Mouse (Mus musculus) embryonic facial prominence, embryonic 15.5 days (tissue): Measurements from ENCODE around the gene Ap3d1. TPM values are rescaled to one million over a fixed set of nuclear protein-coding genes. Genes with fewer than 3 reads are reported as not detected.

Experiments
- ATAC-seq: fragments of 200-750 bp; cut with Nextera tagmentation; 2 replicates; pipeline ENCODE4 v1.8.0; 2017; ENCODE audit warnings: low read depth, moderate TSS enrichment; ENCODE audit not compliant: insufficient number of reproducible peaks, low FRiP score, low TSS enrichment
- H3K27ac ChIP-seq: fragments of 300-500 bp; sonication (generic); replicated peaks from 2 replicates; pipeline ENCODE4 v1.5.1; 2015; ENCODE audit warnings: mild to moderate bottlenecking, inconsistent platforms
- H3K27me3 ChIP-seq: fragments of 300-500 bp; sonication (generic); 2 replicates; pipeline ENCODE4 v1.6.1; 2015; ENCODE audit warnings: inconsistent platforms
- H3K36me3 ChIP-seq: fragments of 300-500 bp; sonication (generic); 2 replicates; pipeline ENCODE4 v1.6.1; 2015; ENCODE audit warnings: mild to moderate bottlenecking, inconsistent platforms
- H3K4me1 ChIP-seq: fragments of 300-500 bp; sonication (generic); 2 replicates; pipeline ENCODE4 v1.6.1; 2015; ENCODE audit warnings: inconsistent platforms
- H3K4me2 ChIP-seq: fragments of 300-500 bp; sonication (generic); replicated peaks from 2 replicates; pipeline ENCODE4 v1.6.1; 2015; ENCODE audit warnings: mild to moderate bottlenecking, inconsistent platforms
- H3K4me3 ChIP-seq: fragments of 300-500 bp; sonication (generic); replicated peaks from 2 replicates; pipeline ENCODE4 v1.5.1; 2015; ENCODE audit warnings: mild to moderate bottlenecking, inconsistent platforms
- H3K9ac ChIP-seq: fragments of 300-500 bp; sonication (generic); 2 replicates; pipeline ENCODE4 v1.6.1; 2015; ENCODE audit warnings: inconsistent platforms
- H3K9me3 ChIP-seq: fragments of 300-500 bp; sonication (generic); replicated peaks from 2 replicates; pipeline ENCODE4 v1.6.1; 2016; ENCODE audit warnings: inconsistent platforms
- WGBS: fragments of 180-500 bp; shearing (Covaris S2); methylation state at CpG from one replicate; pipeline ENCODE4 v1.1.7; 2015; 5-methylcytosine and 5-hydroxymethylcytosine counted together
- polyA plus RNA-seq: library from polyadenylated mRNA; unstranded; fragments of >200 nt; fragmentation: Nextera tagmentation; extraction: Ambion mirVana; gene quantifications from 2 replicates; pipeline ENCODE4 v1.2.1, GENCODE M21; 2015

The Ap3d1 gene
- polyA plus RNA-seq, 1 experiment from 2014 or later = 75.2 TPM

GRCm38 (mm10) chr10:80671936-80672690 lies 70.0 kb downstream of the Ap3d1 start:
- Histone ChIP-seq H3K4me1 (peaks cover 75% of the 10 kb centered on the region), H3K27ac (no peak overlapping the region), H3K9ac (no peak overlapping the region), H3K4me2 (no peak overlapping the region), H3K27me3 (no peaks in the 10 kb centered on the region), H3K36me3 (peaks cover 51% of the 10 kb centered on the region), H3K9me3 (no peaks in the 10 kb centered on the region), H3K4me3 (no peak overlapping the region)
- ATAC-seq = no peak
- 67% methylated on average over 11 of the region's 11 CpGs for WGBS

GRCm38 (mm10) chr10:80671251-80671650 lies 70.8 kb downstream of the Ap3d1 start:
- Histone ChIP-seq H3K36me3 (peaks cover 59% of the 10 kb centered on the region), H3K4me3 (no peak overlapping the region), H3K27ac (no peak overlapping the region), H3K4me2 (no peak overlapping the region), H3K9me3 (no peaks in the 10 kb centered on the region), H3K4me1 (peaks cover 77% of the 10 kb centered on the region), H3K27me3 (no peaks in the 10 kb centered on the region), H3K9ac (no peak overlapping the region)
- no peak for ATAC-seq
- WGBS = 82% methylated on average over 4 of the region's 4 CpGs

DNA sequence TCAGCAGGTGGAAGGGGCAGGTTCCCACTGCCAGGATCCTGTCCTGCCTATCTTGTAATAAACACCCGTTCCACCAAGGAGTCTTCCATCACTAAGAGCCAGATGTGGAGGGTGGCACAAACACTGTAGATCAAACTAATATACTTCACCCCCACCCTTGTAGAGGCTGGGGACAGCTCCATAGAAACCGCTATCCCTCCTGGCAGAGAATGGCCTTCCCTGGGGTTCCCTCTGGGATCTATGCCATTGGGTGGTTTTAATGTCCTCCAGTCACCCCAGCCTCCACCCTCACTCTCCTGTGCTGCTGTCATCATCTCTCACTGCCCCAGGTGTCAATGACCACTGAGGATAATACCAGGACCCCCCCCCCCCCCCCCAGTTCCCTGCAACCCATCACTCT lies 71.5 kb downstream of the Ap3d1 start:
- no peak for ATAC-seq
- H3K4me2 ChIP-seq = no peak overlapping the region
- H3K4me3 ChIP-seq = no peak overlapping the region
- H3K9me3 ChIP-seq = no peaks in the 10 kb centered on the region
- no peaks in the 10 kb centered on the region for H3K27me3 ChIP-seq
- WGBS = 91% methylated on average over 2 of the region's 2 CpGs
- no peak overlapping the region for H3K27ac ChIP-seq
- H3K9ac ChIP-seq = no peak overlapping the region
- H3K4me1 ChIP-seq = peaks cover 84% of the 10 kb centered on the region
- H3K36me3 ChIP-seq = peaks cover 64% of the 10 kb centered on the region

- Histone ChIP-seq H3K4me3 (no peak overlapping the region), H3K9me3 (no peaks in the 10 kb centered on the region), H3K9ac (no peak overlapping the region), H3K36me3 (peaks cover 64% of the 10 kb centered on the region), H3K27ac (0 out of 2 replicates have a peak overlapping the region, but pooled peaks have one; percentile 7), H3K27me3 (no peaks in the 10 kb centered on the region), H3K4me2 (no peak overlapping the region), H3K4me1 (peaks cover 87% of the 10 kb centered on the region)
- ATAC-seq = no peak
- WGBS = 92% methylated on average over 7 of the region's 7 CpGs
Measured at GRCm38 (mm10) chr10:80669737-80670485, 72.2 kb downstream of the Ap3d1 start.

DNA sequence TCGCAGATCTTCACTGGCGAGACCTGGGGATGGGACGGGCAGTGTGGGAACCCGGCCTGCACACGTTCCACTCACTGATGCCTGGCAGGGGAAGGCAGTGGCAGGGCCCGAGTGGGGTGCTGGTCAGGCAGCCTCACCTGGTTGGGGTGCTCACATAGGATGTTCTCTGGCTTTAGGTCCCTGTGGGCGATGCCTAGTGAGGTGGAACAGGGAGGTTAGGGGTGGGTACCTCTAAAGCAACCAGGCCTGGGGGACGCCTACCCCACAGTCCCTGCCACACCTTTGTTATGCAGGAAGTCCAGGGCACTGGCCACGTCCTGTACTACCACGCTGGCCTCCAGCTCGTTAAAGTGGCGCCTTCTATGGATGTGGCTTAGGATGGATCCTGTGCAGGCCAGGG lies 73.0 kb downstream of the Ap3d1 start:
- no peak for ATAC-seq
- H3K4me2 ChIP-seq = no peak overlapping the region
- H3K9me3 ChIP-seq = no peaks in the 10 kb centered on the region
- H3K36me3 ChIP-seq = peaks cover 64% of the 10 kb centered on the region
- 89% methylated on average over 12 of the region's 12 CpGs for WGBS
- no peak overlapping the region for H3K9ac ChIP-seq
- H3K4me1 ChIP-seq = peaks cover 87% of the 10 kb centered on the region
- no peak overlapping the region for H3K4me3 ChIP-seq
- no peaks in the 10 kb centered on the region for H3K27me3 ChIP-seq
- H3K27ac ChIP-seq = no peak overlapping the region; the same call in 1 of the 2 replicates

DNA sequence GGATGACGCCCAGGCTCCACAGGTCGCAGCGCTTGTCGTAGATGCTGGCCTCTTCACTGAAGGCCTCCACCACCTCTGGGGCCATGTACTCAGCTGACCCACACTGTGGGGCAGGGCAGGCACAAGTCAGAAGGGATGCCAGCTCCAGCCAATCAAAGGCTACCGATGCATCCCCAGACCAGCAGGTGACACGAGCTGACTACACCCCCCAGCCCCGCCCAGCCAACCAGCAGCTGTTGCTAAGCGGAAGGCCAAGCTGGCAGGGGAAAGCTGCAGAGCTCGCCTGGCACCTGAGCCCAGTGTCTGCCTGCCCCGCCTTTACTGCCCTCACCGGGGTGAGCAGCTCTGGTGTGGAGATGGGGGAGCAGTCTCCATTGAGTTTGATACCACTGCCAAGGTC lies 73.5 kb downstream of the Ap3d1 start:
- Histone ChIP-seq H3K9ac (no peak overlapping the region), H3K4me3 (no peak overlapping the region), H3K27ac (no peak overlapping the region; the same call in 1 of the 2 replicates), H3K27me3 (no peaks in the 10 kb centered on the region), H3K4me2 (no peak overlapping the region), H3K36me3 (peaks cover 64% of the 10 kb centered on the region), H3K9me3 (no peaks in the 10 kb centered on the region), H3K4me1 (peaks cover 87% of the 10 kb centered on the region)
- WGBS = 71% methylated on average over 11 of the region's 11 CpGs
- no peak for ATAC-seq

DNA sequence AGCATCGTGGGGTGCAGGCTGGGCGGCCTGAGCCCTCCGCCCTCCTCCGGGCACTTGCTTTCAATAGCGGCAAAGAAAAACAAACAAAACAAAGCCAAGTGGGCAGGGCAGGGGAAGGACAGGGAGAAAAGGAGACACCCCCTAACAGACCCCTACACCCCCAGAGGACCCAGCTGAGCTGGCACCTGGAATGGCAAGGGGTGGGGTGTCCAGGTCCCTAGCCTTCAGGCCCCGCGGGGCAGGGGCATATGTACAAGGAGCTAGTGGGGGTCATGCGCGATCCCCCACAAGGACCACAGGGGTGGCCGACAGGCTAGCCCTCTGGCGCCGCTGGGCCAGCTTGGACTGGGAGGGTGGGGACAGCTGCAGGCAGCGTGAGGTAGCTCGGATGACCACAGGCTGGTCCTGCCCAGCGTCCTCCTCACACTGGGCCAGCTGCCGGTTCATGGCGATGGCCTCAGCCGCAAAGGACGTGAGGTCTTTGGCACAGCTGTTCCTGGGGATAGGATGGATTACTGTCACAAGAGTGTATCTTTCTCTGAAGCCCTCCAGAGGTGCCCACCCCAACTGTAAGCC lies 75.1 kb downstream of the Ap3d1 start:
- 75% methylated on average over 19 of the region's 19 CpGs for WGBS
- H3K4me2 ChIP-seq = no peak overlapping the region
- no peak overlapping the region for H3K4me3 ChIP-seq
- peaks cover 60% of the 10 kb centered on the region for H3K36me3 ChIP-seq
- ATAC-seq = no peak
- no peak overlapping the region for H3K9ac ChIP-seq
- H3K27ac ChIP-seq = peak overlapping the region; percentile 9
- H3K9me3 ChIP-seq = no peaks in the 10 kb centered on the region
- H3K27me3 ChIP-seq = no peaks in the 10 kb centered on the region
- H3K4me1 ChIP-seq = peaks cover 76% of the 10 kb centered on the region

DNA sequence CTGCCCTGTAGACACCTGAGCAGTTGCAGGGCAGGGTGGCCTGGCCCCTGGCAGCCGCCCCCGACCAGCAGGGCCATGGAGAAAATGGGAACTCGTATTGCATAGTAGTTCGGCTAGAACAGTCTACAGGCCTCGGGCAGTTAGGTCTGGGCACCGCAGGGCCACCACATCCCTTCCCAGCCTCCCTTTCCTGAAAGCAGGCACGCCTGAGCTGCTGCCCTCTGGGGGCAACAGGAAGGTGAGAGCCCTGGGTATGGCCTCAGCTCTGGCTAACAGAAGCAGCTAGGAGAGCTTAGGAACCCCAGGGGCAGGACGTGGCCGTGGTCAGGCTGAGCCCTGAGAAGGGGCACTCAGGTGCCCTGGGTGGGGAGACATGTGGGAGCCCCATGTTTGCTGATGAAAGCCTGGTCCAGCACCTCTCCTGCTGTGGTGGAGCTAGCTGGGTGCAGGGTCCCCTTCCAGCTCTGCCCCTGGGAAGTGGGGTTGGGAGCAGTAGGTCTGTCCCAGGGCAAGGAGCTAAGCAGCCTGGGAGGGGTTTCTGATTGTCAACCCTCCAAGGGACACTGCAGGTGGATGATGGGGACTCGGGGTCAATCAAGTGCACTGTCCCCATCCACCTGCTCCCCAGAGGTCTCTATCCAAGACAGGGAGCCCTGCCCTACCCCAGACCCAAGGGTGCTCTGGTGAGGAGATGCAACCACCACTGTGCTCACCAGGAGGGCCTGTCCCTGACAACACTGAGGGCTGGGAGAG lies 75.9 kb downstream of the Ap3d1 start:
- Histone ChIP-seq H3K9ac (no peak overlapping the region), H3K4me3 (no peak overlapping the region), H3K27me3 (no peaks in the 10 kb centered on the region), H3K36me3 (peaks cover 52% of the 10 kb centered on the region), H3K4me2 (no peak overlapping the region), H3K9me3 (no peaks in the 10 kb centered on the region), H3K4me1 (peaks cover 70% of the 10 kb centered on the region), H3K27ac (peak overlapping the region; percentile 88)
- WGBS = 71% methylated on average over 10 of the region's 10 CpGs
- no peak for ATAC-seq

DNA sequence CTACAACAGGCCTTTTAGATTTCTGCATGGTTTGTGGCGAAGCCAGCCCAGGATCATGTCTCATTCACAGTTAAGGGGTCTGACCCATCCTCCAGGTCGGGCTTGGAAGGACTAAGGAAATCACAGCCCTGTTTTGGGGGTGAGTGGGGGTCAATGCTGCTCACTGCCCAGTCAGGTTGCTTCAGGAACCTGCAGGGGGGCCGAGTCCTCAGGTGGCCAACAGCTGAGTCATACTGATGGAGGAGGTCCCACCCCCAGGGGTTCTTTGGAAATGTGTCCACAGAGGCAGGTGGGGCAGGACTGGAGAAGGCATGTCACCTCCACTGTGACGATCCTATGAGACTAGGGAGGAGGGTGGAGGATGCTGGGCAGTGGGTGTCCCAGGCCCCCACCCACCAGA lies 76.6 kb downstream of the Ap3d1 start:
- peaks cover 65% of the 10 kb centered on the region for H3K4me1 ChIP-seq
- ATAC-seq = no peak
- H3K27ac ChIP-seq = peak overlapping the region; percentile 88
- peaks cover 46% of the 10 kb centered on the region for H3K36me3 ChIP-seq
- H3K4me3 ChIP-seq = no peak overlapping the region
- WGBS = 49% methylated on average over 4 of the region's 4 CpGs
- H3K4me2 ChIP-seq = peak overlapping the region; percentile 42; the same call in 1 of the 2 replicates
- H3K9ac ChIP-seq = no peak overlapping the region
- no peaks in the 10 kb centered on the region for H3K9me3 ChIP-seq
- no peaks in the 10 kb centered on the region for H3K27me3 ChIP-seq

- H3K9me3 ChIP-seq = no peaks in the 10 kb centered on the region
- peak overlapping the region; percentile 21 for H3K4me3 ChIP-seq
- H3K36me3 ChIP-seq = peaks cover 42% of the 10 kb centered on the region
- H3K4me2 ChIP-seq = peak overlapping the region; percentile 42
- peak; percentile 30 for ATAC-seq
- peaks cover 61% of the 10 kb centered on the region for H3K4me1 ChIP-seq
- no peak overlapping the region for H3K9ac ChIP-seq
- 8% methylated on average over 10 of the region's 10 CpGs for WGBS
- no peaks in the 10 kb centered on the region for H3K27me3 ChIP-seq
- H3K27ac ChIP-seq = peak overlapping the region; percentile 88
Measured at GRCm38 (mm10) chr10:80665016-80665380, 77.1 kb downstream of the Ap3d1 start.
